Mouse (Mus musculus) G1E-ER4 (cell line): ENCODE results near the gene Parp6. TPM values are rescaled to one million over a fixed set of nuclear protein-coding genes. Genes with fewer than 3 reads are reported as not detected.

Experiments
- GATA1 ChIP-seq: IDR thresholded peaks from one replicate; pipeline ENCODE4 v1.8.0; 2012; ENCODE audit warnings: low read length, inconsistent platforms
- polyA plus RNA-seq: library from polyadenylated mRNA; stranded (reverse); fragments of >175 nt; gene quantifications from 2 replicates; pipeline ENCODE4 v1.2.3, GENCODE M21; 2012

The Parp6 gene
- 6.9 and 8.4 TPM in 2 replicates for polyA plus RNA-seq

DNA sequence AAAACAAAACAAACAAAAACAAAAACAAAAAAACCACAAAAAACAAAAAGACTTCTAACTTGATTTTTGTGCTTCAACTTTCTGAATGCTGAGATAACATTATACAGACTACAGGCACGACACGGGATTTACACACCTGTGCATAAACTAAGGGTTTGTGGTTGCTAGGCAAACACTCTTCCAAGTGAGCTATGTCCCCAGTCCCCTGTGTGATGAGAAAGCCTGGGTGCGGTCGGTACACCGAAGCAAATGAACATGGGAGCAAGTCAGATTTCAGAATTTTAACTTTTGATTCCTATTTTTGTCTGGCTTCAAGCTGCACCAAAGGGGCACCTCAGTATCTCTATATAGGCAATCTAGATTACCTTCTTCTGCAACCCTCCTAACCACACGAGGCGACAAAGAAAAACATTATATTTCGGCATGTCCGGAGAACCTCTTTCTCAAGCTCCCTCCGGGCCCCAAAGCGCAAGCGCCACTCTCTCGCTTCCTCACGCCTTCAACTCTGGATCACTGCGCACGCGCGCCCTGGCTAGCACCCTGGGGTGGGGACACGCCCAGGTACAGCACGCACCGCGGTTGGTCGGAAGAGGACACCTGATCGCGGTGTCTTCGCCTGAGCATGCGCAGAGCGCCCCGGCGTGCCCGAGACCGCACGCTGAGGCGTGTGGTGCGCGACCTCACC is at the start of gene Parp6:
Parp6 (plus strand) TSS at position 663 of the 685 bp plus-strand sequence.
- no peak for TF ChIP-seq GATA1

DNA sequence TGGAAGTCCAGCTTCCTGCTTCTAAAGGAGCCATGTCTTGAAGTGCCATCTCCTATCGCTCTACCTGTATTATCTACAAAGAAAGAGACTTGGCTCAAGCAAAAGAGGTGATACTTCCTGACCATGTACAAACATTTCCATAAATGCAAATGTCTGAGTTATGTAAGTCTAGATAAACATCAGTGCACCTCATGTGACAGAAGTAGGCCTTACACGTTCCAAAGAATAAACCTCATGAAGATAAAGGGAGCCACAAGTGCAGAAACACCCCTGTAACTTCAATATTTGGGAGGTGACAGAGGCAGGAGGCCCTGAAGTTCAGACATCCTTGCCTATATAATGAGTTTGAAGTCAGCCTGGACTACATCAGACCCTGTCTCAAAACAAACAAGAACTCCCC is 45.2 kb upstream of the Parp6 start:
- TF ChIP-seq GATA1, result no peak

DNA sequence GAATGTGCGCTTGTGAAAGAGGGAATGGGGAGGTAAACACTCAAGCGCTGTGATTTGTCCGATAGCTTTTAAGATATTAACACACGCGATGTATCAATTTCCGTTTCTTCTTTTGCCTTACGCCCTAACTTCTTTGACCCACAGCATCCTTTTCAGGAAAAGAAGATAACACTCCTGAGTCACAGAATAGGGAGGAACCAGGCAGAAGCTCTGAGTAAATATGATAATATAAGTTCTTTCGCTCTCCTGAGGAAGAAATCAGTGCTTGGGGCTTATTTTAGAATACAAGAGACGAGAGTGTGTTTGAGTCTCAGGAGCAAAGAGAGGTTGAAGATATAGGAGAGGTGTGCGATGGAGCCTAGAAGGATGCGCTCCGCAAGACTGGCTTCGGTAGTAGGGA is 39.7 kb upstream of the Parp6 start:
- no peak for TF ChIP-seq GATA1

DNA sequence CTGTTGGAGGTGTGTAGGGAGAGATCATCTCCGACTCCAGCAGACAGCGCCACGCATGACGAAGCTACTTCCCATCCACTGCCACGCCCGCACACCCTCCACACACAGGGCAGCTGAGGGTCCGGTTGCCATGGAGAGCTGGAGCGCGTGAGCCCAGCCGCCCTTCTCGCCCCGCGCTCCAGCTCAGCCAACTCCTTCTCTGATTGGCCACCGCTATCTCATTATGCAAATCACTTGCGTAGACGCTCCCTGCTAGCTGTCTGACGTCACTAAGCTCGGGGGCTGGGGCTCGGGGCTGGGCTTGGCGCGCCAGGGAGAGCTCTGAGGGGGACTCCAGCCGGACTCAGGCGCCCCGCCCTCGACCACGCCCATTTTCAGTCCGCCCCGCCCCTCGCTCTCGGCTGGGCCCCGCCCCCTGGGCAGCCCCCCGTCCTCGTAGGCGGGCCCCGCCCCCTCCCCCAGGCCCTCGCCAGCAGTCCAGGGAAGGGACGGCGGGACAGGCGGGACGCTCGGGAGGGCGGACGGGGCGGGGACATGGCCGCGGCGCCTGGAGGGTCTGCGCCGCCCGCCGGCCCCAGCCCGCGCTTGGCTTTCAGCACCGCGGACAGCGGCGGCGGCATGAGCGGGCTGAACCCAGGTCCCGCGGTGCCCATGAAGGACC is 39.1 kb upstream of the Parp6 start, which contains the start of gene Celf6:
Celf6 (plus strand) TSS at position 74 of the 661 bp plus-strand sequence.
- no peak for TF ChIP-seq GATA1

DNA sequence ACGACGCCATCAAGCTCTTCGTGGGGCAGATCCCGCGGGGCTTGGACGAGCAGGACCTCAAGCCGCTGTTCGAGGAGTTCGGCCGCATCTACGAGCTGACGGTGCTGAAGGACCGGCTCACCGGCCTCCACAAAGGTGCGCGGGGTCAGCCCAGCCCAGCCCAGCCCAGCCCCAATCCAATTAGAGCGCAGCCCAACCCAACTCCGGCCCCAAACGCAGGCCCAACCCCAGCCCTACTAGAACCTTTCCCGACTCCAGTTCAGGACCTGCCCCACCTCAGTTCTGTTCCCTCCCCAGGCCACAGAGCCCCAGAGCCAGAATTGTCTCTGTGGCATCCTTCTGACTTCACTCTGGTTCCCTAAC is 38.6 kb upstream of the Parp6 start:
- TF ChIP-seq GATA1, result no peak

DNA sequence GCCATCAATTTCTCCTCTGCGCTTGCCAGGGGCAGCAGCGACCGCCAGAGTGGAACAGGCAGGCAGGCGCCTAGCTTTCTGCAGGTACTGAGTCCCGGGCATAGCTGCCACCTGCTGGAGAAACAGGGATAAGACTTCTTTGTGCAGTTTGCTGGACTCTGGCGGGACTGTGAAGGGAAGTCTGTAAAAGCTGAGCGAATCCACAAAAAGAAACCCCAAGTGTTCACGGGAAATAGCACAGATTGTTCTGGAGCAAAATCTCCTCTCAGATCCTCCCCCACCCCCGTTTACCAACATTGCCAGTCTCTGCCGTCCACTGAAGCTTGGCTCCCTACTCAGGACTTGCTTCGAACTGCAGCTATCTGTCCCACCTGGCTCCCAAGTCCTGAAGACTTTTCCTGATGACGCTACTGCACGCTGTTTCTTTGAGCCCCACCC is 32.2 kb upstream of the Parp6 start:
- no peak for TF ChIP-seq GATA1

DNA sequence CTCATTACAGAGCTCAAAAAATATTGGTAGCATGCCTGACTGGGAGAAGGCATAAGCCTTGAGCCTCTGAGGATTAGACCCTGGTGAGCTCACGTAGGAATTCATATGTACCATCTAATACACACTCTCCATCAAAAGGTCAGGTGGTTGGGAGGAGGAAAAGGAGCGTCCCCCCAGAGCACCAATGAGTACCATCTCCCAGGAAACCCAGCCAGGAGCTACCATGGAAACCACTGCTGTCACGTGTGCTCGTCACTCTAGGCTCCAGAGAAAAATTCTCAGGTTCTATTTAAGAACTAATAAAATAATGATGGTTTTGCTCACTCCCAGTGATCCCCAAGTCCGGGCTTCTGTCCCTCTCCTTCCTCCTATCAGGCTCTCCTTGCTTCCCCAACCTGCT is 28.8 kb upstream of the Parp6 start:
- no peak for TF ChIP-seq GATA1

DNA sequence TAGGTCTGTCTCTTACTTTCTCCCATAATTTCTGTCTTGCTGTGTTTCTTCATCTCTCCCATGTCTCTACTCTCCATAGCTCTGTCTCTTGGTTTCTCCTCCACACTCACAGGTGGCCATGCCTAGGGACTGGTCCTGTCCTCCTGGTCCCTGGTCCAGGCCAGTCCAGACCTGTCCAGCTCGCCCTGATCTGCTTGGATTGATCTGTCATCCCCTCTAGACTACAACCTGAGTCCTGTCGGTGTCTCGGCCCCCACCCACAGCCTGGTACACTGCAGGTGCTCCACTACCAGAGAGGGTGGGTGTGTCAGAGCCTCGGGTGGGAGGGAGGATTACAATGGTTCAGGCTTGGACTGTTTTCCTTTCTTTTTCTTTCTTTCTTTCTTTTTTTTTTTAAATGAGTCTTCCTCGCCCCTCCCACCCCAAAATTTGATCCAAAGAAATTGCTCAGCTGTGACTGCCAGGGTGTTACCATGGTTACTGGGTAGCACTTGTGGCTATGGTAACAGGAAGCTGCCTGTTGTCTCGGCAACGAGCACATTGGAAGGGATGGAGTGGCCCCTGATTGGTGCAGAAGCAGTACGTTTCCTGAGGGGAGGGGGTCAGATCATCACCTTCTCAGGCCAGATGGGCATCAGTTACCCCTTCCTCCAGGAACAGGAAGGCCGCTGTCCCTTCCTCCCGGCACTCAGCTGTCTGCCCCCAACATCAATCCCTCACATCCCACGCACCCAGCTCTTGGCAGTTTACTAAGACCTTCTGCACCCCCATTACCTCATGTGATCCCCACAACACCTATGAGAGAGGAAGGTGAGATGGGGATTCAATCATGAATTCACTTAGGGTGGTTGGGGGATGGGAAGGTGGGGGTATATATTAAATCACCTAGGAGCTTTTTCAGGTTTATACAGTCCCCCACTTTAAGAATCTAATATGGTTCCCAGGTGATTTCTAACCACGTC is 28.1 kb upstream of the Parp6 start:
- no peak for TF ChIP-seq GATA1

DNA sequence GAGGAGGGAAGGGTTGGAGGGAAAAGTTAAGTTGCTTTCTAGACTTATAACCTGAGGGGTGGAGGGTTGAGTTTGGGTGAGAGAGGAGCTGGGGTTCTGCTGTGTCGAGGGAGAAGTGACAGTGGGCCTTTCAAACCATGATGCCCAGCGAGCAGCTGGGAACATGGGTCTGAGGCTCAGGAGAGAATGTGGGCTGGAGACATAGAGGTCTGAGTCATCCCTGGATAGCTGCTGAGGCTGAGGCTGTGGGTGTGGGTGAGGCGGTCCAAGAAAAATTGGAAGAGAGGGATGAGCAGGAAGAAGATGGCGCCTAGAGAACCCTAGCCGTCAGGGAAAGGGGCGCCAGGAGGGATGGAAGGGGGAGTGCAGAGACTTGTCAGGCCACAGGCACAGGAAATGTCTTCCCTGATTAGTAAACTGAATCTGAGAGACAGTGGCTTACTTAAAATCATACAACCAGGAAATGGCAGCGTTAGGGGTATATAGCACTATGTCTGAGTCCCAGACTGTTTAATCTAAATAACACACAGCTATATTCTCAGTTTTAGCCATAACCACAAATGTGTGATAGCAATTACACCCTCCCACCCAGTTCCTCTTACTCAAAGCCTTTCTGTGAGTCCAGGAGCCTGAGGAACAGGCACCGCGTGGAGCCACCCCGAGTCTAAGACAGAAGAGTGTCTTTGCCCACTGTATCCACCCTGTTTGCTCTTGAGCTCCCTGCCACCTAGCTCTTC is 27.2 kb upstream of the Parp6 start:
- TF ChIP-seq GATA1, result no peak

DNA sequence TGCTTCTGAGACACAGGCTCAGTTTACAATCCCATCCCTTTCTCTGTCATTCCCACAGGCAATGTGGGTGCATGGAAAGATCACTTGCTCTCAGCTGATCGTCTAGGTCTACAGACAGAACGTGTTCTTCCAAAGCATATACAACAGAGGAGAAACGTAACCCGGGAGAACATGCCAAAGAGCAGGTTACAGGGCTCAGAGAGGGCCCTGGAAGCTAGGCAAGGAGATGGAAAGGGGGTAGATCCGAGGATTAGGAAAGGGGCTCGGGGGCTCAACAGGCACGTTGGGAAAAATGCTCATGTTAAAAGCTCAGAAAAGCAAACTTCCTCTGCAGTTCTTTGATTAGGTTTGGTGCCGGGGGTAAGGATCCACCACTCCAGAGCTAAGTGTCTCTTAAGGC is 15.4 kb upstream of the Parp6 start:
- no peak for TF ChIP-seq GATA1

DNA sequence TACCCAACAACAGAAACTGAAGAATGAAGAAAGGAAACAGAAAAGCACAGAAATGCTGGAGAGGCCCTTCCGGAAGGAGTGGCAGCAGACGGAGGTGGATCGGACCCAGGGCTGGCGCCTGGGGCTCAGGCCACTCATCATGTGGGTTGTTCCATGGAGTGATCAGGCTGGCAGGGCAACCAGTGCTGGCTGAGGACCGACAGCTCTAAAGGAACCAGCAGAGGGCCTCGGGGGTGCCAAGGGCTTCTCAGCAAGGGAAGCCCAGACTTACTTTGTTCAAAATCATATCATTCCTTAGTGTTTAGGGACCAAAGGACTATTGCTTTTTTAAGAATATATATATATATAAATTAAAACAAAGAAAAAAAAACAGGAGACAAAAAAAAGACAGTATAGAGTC is 11.1 kb upstream of the Parp6 start:
- TF ChIP-seq GATA1, result no peak

DNA sequence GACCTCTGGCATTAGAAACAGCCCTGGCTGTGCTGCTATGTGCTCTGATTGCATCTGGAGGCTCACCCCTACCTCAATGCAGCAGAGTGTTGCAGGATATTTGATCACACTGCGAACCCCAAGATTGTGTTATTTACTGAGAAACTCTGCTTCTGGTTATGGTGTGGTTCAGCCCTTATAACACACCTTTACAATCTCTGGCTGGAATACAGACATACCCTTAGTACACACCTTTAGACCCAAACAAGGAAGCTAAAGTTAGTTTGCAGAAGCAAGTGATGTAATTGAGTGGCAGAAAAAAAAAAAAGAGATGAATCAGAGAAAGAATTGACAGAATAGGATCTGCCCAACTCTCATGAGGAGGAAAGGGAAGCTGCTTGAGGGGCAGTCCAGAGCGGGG is 6.1 kb upstream of the Parp6 start:
- no peak for TF ChIP-seq GATA1

DNA sequence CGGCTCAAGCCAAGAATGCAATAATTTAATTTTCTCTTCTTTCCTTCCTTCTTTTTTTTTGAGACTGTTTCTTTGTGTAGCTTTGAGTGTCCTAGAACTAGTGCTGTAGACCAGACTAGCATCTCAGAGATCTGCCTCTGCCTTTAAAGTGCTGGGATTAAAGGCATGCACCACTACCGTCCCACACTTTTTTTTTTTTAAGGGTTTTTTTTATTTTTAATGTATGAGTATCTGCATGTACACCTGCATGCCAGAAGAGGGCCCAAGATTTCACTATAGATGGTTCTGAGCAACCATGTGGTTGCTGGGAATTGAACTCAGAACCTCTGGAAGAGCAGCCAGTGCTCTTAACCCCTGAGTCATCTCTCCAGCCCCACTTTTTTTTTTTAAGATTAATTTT is 1.3 kb upstream of the Parp6 start:
- TF ChIP-seq GATA1, result no peak

DNA sequence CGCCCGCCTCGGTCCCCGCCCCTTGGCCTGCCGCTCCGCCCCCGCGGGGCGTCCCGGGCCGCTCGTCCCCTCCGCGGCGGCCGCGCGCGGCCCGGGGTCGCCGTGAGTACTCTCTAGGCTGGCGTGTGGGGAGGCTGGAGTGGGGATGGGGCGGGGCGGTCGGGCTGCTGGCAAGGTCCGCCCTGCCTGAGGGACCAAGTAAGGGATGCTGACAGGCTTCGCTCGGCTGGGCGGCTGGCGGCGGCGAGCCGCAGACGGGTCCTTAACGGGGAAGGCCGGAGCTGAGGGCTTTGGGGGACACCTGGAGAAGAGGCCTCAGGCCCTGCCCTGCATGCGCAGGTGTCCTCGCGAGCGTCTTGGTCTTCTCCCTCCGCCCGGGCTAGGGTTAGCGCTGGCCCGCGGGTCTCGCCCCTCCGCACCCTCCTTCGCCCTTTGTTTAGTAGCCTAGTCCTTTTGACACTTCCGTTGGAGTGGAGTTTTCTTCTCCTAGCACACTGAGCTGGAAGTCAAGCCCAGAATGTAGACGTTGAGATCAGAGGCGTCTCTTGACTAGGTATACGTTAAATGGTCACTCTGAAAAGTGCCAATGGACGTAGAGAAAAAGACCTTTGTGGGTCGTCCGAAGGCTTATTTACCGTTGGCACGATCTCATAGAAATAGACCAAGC is 356 bp downstream of the Parp6 start:
- TF ChIP-seq GATA1, result no peak

DNA sequence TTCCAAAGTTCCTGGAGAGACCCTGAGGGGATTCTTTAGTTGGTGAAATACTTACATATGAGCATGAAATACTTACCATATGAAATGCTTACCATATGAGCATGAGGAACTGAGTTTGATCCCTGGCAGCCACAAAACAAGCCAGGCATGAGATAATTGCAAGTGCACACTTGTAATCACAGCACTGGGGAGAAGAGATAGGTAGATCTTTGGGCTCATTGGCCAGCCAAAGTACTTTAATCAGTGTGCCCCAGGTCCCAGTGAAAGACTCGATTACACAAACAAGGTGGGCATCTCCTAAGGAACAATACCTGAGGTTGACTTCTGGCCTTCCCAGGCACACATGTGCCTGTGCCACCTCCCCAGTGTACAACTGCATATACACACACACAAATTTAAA is 21.3 kb downstream of the Parp6 start:
- TF ChIP-seq GATA1, result peak; percentile 79
